Mouse (Mus musculus): ENCODE measurements around the gene Tmem150c.

The Tmem150c gene

DNA sequence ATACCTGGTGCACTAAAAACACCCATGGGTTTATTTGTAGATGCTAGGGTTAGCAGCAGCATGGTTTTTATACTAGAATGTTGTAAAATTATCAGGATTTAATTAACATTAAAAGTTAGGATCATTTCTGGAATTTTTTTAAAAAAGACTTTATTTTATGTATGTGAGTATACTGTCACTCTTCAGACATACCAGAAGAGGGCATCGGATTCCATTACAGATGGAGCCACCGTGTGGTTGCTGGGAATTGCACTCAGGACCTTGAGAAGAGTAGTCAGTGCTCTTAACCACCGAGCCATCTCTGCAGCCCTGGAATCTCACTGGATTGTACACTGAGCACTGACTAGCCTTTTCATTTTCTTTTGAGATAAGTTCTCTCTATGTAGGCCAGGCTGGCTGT is 109.7 kb downstream of the Tmem150c start:
- no peak for DNase-seq

DNA sequence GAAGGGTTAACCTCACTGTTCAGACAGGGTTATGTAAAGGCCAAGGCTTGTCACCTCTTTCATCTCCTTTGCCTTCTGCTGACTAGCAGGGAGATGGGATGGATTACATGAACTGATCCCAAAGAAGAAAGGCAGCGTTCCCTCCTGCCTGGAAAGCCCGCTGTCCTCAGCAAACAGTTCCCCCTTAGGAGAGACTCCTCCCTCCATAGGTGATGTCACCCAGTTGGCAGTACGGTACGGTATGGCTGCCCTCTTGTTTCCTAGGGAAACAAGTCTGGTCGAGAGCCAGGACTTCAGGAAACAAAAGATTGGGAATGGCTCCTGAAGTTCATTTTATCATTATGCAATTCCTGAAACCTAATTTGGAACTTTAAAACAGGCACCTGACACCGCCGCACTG is 111.7 kb downstream of the Tmem150c start:
- no peak for DNase-seq

DNA sequence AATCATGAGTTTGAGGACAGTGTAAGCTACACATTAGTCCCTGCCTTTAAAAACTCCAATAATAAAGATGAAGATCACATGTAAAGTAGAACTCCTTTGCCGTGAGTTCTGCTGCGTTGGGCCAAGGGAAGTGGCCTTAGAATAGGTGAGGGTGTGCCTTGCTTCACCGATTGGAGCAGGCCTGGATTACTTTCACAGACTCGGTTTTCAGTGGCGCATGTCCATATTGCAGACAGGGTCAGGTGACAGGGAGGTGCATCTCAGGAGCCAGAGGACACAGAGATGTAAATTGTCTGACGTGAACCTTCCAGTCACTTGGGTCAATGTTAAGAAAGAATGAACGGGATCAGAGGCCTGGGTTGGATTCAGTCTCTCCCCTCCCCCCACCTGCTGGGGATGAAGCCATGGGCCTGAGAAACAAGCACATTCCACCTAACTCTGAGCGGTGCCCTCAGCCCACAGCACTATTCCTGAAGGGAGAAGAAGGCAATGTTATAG is 112.4 kb downstream of the Tmem150c start:
- peak; percentile 37 for DNase-seq

DNA sequence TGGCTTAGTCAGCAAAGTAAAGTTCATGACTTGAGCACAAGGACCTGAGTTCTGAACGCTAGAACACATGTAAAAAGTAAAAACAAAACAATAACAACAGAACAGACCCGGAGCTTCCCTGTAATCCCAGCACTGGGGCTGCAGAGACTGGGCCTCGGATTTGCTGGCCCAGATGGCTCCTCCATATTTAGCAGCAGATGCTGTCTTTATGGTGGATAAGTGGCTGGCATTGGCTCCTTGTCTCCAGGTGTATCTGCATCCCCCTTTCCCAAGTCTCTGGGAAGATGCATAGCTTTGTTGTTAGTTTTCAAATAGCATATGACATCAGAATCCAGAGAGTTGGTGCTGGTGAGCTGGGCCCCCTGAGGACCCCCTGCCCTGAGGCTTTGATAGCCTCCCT is 113.5 kb downstream of the Tmem150c start:
- no peak for DNase-seq

DNA sequence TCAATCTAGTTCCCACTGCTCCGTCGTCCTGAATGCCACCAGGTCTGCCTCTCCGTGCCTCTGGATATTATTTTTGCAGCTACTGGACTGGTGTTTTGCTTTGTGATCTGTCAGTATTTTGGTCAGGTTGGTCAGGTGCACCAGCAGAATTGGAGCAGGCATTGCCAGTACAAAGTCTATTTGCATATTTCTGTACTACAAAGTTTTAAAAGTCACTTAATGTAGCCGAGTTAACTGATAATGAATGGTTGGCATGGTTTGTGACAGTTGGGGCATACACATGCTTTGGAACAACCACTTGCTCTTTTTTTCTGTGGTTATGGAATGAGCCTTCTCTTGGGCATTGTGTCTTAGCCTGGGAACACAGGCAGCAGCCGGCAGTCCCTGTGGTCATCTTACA is 115.0 kb downstream of the Tmem150c start:
- DNase-seq: no peak

DNA sequence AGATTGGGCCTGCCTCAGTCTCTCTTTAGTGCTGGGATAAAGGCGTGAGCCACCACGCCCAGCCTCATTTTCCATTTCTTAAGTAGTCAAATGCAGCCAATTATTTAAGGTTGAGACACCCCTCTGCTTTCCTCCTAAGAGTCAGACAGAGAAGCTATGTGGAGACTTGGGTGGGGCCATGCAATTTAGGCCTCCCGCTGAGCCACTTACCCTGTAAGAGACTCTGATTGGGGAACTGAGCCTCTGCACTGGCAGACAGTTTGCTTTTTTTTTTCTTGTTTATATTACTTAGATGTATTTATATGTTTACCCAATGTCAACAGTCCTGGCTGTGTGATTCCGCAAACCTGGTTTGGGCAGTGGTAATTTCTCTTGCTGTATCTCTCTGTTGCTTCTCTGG is 115.6 kb downstream of the Tmem150c start:
- no peak for DNase-seq

DNA sequence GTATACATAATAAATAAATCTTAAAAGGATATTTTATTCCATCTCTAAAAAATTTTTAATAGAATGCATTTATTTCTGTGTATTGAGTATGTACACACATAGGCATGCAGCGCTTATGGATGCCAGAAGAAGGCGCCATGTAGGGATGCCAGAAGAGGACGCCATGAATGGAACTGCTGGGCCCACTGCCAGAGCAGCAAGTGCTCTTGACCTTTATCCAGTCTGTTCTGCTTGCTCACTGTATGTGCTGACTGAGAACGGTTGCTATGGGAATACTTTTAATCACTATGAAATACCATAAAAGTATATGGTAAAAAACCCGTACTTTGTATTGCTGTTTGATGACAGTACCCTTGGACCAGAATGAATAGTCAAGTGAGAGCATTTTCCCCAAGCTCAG is 116.2 kb downstream of the Tmem150c start:
- DNase-seq: no peak

DNA sequence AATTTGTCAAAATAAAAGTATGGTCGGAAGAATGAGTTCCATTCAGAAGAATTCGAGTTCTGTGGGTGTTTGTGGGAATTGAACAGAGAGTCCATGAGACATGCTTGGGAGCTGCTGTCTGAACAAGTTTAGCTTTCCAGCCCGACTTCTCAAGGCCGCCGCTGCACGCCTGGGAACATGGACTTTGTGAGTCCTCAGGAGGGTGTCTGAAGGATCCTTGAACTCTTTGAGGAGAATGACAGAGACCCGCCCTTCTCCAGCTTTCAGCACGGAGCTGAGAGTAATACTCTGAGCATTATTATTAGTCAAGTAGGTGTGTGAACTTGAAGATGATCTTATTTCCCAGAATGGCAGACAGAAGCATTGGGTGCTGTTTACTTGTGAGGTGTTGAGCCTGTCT is 117.1 kb downstream of the Tmem150c start:
- no peak for DNase-seq

DNA sequence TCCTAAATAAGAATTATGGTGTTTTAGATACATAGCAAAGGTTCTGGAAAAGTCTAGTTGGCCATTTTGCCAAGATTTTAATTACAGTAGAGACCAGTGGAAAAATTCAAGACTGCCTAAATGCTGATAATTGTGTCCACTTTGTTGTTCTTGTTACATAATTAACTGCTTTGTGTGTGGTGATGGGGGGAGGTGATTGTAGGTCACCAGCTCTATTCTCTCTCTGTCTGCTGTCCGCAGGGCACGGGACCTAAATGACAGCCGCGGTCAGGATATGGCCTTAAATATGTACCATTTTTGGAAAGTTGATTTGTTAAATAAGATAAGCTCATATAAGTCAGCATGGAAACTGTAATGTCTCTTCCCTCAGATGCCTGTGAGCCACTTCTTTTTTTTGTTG is 118.3 kb downstream of the Tmem150c start:
- no peak for DNase-seq

DNA sequence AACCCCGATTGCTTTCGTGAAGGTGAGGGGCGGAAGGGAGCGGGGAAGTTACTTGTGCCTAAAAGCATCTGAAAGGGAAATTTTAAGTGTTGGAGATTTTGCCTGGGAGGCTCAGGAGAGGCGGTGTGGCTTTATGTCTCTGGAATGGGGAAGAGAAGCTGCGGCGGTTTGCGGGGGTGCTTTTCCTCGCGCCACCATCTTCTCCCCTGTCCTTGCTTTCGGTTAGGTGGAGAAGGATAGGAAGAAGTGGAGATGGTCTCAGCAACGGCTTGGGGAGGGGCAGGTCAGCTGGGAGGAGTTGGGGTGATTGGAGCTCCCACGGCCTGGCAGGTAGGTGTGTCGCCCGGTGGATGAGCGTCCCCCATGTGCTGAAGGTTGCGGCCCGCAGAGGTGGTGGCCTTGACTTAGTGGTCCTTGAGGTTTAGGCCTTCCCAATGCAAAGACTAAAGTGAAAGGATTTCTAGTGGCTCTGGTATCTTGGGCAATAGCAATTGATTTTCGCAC is 119.3 kb downstream of the Tmem150c start:
- peak; percentile 44 for DNase-seq

DNA sequence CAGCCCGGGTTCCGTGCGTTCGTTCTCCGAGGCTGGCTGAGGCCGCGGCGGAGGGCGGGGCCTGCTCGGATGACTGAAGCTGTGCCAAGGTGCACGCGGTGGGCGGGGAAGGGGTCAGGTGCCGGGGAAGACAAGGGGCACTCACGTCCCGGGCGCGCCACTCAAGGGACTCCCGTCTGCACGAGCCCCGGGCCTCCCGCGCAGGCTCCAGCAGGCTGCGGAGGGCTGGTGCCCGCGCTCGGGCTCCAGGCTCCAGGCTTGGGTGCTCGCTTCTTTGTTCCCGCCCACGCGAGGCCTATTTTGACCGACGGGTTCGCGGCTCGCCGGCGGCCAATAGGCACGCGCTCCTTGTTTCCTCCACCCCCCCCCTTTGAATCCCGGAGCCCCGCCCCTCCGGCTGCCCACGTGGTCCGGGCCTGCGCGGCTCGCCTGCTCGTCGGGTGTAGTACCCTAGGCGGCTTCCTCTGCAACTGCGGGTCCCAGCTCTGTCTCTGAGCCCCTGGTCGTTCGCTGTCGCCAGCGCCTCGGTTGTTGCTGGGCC is 119.9 kb downstream of the Tmem150c start, which contains the start of the genes Hnrnpdl and Enoph1:
Gene Hnrnpdl, minus strand, starts transcription at position 63 of the 541 bp plus-strand sequence.
Gene Enoph1, plus strand, starts transcription at position 384 of the 541 bp plus-strand sequence.
- DNase-seq: peak; percentile 98

DNA sequence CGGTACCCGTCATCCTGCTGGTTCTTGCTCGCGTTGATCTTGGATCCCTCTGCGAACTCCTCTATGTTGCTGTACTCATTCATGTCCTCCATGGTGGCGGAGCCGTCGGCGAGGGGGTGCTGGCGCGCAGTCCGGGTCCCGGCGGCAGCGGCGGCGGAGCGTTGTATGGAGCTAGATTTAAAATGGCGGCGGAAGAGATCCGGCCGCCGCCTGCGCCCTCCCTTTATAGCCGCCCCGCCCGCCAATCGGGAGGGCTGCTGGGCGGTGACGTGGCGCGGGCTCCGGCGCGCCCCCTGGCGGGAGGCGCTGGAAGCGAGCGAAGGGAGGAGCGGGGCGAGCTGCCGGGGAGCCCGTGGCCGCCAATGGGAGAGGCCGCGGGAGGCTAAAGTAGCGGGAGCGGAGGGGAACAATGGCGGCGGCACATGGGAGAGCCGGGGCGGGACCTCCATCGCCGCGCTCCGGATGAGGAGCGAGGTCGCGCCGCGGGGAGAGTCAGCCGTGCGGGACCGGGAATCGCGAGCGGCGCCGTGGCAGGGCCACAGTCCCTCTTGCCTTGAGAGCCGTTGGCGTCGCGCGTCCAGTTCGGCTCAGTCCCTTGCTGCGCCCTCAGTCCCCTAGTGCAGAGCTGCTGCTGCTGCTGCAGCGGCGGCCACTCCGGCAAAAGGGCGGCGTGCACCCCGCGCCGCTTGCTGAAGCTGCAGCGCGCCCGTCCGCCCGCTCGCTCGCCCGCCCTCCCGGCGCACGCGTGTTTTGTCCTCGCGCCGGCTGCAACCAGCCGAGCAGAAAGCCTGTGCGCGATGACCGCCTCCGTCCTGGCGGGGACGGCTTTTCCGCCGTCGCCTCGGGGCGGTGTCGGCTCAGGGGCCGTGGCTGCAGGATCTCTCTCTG is 120.7 kb downstream of the Tmem150c start:
- peak; percentile 95 for DNase-seq

DNA sequence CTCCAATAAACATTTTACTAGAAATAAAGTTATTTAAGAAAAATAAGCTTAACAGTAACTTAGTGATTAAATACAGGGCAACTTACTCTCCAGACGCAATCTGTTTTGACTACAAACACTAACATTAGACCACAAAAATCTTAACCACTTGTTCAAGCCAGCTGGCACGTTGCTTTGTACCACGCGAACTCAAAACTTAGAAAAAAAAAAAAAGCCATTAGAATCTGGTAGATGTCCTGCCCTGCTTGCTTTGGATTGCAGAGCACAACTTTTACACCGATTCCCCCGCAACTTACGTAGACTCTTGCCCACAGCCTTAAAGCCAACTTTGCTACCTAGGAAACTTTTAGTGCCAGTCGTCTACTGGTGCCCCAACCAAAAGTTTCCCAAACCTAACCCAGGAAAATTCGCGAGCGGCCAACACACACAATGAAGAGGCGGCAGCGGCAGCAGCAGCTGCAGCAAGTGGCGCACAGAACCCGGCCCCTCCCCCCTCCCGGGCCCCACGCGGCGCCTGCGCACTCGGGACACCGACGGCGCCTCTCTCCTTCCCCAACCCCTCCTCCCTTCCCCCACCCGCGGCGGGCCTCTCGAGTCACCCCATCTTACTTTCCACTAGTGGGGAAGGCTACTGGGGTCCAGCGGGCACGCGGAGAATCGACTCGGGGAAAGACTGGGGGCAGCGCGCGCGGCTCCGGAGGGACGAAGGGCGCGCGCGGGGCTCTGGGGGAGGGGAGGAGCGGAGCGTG is 121.5 kb downstream of the Tmem150c start:
- peak; percentile 90 for DNase-seq

DNA sequence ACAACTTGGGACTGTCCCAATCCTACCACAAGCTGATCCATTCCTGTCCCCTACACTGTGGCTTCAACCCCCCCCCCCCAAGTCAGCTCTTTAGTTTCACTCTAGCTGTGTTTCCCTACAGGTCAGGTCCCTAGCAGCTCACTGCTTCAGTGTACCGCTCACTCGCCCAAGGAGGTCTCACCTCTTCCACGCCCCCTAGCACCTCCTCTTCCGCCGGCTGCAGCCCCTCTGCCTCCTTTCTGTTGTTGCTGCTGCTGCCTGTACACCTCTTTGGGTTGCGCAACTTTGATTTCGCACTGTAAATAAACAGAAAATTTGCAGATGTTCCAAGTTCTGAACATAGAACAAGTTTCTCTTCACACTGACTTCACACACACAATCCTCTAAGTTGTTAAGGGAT is 122.9 kb downstream of the Tmem150c start:
- no peak for DNase-seq

DNA sequence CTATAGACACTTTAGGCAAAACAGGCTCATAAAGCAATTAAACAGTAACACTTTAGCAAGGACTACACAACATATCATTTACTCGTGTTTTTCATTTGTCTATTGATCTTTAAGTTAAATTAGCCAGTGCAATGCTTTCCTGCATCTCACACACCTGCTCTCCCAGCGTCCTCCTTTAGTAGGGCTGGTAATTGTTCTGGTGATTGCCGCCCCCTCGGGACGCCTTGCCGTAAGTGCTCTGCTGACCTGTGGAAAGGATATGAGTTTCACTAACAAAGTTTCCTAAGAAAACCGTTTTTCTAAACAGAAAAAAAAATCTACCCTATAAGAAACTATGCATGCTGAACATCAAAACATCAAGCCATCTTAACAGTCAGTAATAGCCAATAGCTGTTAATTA is 123.7 kb downstream of the Tmem150c start:
- DNase-seq: no peak

DNA sequence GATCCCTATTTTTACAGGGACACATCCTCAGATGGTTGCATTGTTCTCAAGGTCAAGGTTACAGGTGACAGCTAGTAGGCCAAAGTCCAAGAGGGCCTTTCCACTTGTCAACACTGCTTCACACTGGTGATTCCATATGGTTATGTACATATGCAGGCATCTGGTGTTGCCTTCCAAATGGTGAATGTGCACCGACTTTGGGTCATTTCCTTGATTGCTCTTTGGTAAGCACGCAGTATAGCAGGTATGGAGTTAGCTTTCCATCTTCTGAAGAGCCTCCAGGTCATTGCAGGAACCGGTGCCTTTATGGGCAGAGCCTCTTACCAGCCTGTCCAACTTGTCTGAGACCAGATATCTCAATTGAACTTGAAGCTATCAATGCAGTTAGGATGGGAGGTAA is 127.0 kb downstream of the Tmem150c start:
- DNase-seq: no peak

DNA sequence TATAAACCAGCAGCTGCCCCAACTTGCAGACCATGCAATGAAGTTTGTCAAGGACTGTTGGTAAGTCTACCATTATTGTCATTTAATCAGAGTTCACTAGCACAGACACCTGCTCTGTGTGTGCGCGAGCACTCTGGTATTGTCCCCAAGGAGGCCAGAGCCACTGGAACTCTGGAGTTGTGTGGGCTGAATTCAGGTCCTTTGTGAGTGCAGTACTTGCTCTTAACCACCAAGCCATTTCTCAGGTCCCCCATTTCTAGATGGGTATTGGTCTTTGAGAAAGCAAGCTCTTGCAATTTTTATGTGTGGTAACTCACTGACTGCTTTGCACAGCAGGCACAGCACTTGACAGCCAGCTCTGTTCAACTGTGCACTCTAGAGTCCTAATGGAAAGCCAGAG is 127.5 kb downstream of the Tmem150c start:
- DNase-seq: peak; percentile 32

DNA sequence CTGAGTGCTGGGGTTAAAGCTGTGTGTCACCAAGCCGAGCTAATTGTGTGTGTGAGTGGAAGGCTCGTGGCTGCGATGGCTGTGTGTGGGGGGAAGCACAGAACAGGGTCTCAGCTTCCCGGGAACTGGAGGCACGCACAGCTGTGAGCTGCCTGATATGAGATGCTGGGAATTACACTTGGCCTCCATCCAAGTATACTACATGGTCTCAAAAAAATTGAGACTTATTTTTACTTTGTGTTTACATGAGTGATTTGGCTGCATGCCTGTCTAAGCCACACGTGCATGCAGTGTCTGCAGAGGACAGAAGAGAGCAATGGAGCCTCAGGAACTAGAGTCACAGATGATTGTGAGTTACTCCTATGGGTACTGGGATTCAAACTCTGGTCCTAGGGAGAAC is 129.5 kb downstream of the Tmem150c start:
- no peak for DNase-seq

All from embryo, embryonic 11 days (tissue).